Mouse (Mus musculus) kidney, adult 11 months (tissue): ENCODE results near the gene Tmem91.

Experiments used
- DNase-seq: peaks from one replicate; pipeline ENCODE4 v3.0.0; 2022

Tmem91 gene

DNA sequence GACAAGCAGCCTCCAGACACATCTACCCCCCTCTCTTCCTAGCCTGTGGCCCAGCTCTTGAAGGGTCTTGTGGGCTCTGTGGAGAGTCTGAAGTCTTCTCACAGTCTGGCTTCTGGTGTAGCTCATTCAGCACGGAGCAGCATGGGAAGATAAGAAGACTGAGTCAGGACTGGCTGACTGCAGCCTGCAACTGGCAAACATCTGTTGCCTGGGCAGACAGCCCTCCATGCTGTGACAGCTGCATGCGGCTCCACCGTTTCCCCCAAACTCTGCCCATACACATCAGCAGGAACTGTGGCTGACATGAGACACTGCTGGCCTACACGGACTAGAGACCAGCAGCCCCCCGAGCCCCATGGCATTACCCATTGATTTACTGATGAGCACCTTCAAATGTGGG, 50.1 kb downstream of the Tmem91 start:
- no peak for DNase-seq

DNA sequence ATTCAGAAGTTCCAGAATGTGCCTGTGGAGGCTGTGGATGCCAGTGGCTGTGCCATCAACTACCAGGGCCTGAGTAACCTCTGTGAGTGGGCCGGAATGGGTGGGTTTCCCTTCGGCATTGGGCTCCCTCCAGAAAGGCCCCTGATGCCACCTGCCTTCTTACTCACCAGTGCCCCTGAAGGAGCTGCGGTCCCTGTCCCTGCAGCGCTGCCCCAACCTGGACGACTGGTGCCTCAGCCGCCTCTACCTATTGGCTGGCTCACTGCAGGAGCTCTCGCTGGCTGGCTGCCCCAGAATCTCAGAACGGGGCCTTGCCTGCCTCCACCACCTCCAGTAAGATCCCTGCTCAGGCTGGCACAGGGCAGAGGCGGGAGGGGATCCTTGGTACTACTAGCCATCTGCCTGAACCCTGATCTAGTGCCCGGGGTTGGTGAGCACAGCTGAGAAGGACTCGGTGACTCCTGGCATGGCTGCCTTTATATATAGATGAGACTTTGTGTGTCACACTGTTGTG, 51.1 kb downstream of the Tmem91 start:
- DNase-seq, result no peak

DNA sequence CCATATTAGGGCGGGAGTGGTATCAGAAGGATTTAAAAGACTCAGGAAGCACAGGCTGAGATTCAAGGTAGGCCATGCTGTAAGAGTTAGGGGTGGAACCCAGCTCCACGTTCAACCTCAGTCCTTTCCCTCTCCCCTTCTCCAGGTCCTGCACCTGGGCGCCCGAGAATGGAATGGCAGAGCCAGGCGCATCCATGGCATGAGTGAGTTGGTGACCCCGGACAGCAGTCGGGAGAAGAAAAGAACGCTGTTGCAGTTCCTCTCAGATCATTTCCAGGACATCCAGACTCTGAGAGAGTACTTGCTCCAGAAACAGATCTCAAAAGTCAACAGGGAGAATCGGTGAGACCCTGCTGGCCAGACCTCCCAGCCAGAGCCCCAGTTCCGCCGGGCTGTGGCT, 54.2 kb downstream of the Tmem91 start:
- no peak for DNase-seq

DNA sequence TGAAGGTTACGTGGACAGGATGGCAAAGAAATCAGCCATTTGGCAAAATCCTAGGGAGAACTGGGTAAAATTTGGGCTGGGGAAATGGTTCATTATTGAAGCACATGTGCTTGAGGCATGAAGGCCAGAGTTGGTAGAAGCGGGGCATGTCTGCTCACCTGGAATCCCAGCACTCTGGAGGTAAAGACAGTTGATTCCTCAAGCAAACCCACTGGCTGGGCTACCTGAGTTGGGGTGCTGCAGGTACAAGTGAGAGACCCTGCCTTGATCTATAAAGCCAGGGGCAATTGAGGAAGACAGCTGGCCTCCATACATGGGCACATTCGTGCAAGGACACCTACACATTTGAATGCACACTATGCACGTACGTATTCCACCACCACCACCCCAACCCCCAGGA, 54.9 kb downstream of the Tmem91 start:
- DNase-seq, result no peak

DNA sequence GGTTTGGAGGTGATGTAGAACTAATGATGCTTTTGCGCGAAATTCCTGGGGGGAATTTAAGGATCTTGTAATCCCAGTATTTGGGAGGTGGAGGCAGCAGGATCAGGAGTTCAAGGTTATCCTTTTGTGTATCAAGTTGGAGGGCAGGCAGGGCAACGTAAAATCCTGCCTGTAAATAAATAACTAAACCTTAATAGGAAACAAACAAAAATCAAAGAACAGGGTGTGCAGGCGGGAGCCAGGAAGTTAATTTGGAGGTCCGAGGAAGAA, 55.3 kb downstream of the Tmem91 start:
- no peak for DNase-seq
